Mouse (Mus musculus): ENCODE measurements around the gene Wdr1.
"Not testable (repeated sequence)": the region's sequence is repeated elsewhere in the genome, so short reads cannot be mapped to it uniquely, and the experiment has no call there.

Wdr1 gene

DNA sequence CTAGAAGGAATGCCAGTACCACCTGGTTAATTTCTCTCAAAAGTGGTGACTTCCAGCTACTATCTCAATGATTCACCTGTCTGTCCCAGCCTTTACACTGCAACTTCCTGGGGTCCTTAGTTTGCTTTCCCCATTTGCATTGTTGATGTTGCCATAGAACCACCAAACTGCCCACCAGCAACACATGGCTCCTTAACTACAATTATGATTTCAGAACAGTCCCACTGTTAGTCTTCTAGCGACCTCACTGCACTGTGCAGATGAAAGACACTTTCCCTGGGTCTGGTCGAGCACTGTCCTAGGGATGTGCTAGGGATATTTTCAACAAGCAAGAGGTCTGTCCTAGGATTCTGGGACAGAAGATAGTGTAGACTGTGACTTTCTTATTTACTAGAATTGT is at the start of gene Wdr1:
Wdr1 (minus strand) TSS at position 101 of the 400 bp plus-strand sequence.
- DNase-seq (ENCODE audit: low spot score): no peak

GRCm38 (mm10) chr5:38611118-38611517 is 48.1 kb upstream of the Wdr1 start:
- no peak for DNase-seq (ENCODE audit: low spot score)

DNA sequence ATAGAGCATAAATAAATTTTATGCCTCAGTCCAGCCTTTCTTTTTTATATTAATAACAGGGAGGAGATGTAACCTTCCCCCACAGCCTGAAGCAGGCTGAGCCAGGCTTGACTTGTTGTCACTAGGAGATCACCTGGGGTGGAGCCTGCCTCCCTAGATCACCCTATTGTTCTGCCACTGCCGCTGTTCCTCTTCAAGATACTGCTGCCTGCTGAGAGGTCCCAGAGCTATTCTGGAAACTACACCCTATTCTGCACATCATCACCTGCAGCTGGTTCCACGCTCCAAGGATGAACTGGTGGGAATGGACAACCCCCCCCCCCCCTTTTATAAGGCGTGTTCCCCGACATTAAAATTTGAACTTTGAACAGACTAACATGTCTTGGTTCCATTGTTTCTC is 45.2 kb upstream of the Wdr1 start:
- DNase-seq (ENCODE audit: low spot score): not testable (repeated sequence)

GRCm38 (mm10) chr5:38598647-38599304 is 35.8 kb upstream of the Wdr1 start:
- DNase-seq (ENCODE audit: low spot score): no peak

GRCm38 (mm10) chr5:38588924-38589323 is 25.9 kb upstream of the Wdr1 start:
- DNase-seq (ENCODE audit: low spot score): no peak

GRCm38 (mm10) chr5:38585450-38585849 is 22.4 kb upstream of the Wdr1 start:
- no peak for DNase-seq (ENCODE audit: low spot score)

DNA sequence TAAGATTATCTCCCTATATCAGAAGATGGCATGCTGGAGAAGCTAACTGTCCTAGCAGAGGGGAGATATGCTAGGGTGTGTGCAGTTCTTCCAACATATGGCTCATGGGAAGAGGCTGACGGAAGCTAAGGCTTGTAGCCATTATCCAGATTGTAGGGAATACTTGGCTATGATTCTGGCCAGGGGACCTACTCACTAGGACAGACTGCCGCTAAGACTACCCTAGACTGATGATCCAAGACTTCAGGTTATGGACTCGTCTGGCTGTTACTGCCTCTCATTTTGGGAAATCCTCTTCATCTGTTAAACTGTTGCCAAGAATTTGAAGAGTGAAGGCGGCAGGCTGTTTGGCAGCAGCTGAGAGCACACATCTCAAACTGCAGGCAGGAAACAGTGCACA is 20.0 kb upstream of the Wdr1 start:
- no peak for DNase-seq (ENCODE audit: low spot score)

- no peak for DNase-seq (ENCODE audit: low spot score)
These were observed 17.7 kb upstream of the Wdr1 start for GRCm38 (mm10) chr5:38580703-38581102.

- DNase-seq (ENCODE audit: low spot score): no peak
These were observed 7.9 kb upstream of the Wdr1 start for GRCm38 (mm10) chr5:38570876-38571275.

- no peak for DNase-seq (ENCODE audit: low spot score)
These were observed 5.6 kb upstream of the Wdr1 start for GRCm38 (mm10) chr5:38568652-38569051.

DNA sequence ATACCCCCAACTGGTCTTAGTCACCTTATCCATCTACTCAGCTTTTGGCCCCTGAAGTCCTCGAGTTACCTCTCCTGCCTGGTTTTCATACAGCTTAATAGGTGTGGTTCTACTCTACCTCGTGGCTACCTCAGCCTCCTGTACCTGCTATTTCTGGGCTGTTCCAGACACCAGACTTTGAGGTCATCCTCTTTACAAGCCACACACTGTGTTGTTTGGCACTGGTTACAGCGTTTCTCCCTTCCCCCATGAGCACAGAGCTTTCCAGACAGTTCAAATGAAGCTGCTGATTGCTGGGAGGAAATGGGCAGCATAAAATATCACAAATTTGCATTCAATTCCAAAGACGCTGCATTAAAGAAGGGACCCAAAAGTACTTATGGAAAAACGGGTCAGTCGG is 1.8 kb upstream of the Wdr1 start:
- no peak for DNase-seq (ENCODE audit: low spot score)

DNA sequence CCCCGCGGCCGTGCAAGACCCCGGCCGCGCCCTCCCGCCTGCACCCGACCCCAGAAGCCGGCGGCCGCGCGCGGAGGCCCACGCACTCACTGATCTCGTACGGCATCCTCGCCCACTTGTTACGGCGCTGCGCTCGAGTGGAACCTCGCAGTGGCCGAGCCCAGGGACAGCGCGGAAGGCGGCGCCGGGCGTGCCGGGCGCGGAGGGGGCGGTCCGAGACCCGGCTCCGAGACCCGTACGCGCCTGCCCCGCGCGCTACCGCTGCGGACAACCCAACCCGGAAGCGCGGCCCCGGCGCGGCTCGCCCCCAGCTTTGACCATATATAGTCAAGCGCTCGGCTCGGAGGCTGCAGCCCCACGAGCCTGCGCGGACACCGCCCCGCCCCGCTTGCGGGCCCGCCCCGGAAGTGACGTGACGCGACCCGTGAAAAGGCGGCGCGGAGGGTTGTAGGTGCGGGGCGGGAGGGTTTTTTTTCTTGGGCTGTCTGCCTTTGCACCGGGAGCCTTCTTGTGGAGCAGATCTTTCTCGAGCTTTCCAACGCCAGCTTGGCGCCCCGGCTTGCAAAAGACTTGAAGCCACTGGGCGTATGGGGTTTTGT is 1.5 kb downstream of the Wdr1 start:
- peak; percentile 94 for DNase-seq (ENCODE audit: low spot score)

- no peak for DNase-seq (ENCODE audit: low spot score)
These were observed 2.2 kb downstream of the Wdr1 start for GRCm38 (mm10) chr5:38560586-38561425.

- DNase-seq (ENCODE audit: low spot score): no peak
These were observed 4.2 kb downstream of the Wdr1 start for GRCm38 (mm10) chr5:38558831-38559230.

- no peak for DNase-seq (ENCODE audit: low spot score)
These were observed 5.2 kb downstream of the Wdr1 start for GRCm38 (mm10) chr5:38557811-38558210.

DNA sequence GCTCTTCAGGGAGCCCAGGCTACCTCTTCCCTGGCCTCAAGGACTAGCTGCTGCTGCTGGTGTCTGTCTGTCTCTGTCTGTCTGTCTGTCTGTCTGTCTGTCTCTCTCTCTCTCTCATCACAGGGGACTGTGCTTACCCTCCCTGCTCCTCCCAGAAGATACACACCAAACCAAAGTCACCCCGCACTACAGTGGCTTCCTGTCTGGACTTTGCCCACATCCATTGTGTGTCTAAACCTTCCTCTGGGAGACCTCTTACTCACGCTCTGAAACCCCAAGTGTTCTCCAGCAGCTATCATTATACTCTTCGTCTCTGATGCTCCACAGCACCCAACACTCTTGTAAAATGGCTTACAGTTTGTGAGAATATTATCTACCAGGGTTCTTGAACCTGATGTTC is 6.6 kb downstream of the Wdr1 start:
- DNase-seq (ENCODE audit: low spot score): no peak

DNA sequence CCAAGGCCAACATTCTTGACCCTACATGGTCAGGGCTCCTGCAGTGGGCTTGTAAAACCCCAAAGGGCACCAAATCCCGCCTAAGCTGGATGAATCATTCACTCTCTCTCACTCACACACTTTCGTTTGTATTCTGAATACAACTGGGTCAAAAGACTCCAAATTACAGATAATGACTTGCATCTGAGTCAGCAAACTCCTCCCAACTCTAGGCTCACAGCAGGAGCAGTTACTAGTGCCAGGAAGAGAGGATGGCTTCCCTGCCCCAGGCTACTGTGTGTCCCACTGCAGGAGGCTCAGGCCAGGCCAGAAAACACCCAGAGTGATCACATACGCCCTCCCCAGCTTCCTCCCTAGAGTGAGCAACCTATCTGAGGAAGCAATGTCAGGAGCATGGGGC is 9.1 kb downstream of the Wdr1 start:
- DNase-seq (ENCODE audit: low spot score): no peak

- no peak for DNase-seq (ENCODE audit: low spot score)
These were observed 9.5 kb downstream of the Wdr1 start for GRCm38 (mm10) chr5:38553491-38553890.

GRCm38 (mm10) chr5:38552615-38553014 is 10.4 kb downstream of the Wdr1 start:
- no peak for DNase-seq (ENCODE audit: low spot score)

GRCm38 (mm10) chr5:38550221-38550768 is 12.7 kb downstream of the Wdr1 start:
- DNase-seq (ENCODE audit: low spot score): no peak

DNA sequence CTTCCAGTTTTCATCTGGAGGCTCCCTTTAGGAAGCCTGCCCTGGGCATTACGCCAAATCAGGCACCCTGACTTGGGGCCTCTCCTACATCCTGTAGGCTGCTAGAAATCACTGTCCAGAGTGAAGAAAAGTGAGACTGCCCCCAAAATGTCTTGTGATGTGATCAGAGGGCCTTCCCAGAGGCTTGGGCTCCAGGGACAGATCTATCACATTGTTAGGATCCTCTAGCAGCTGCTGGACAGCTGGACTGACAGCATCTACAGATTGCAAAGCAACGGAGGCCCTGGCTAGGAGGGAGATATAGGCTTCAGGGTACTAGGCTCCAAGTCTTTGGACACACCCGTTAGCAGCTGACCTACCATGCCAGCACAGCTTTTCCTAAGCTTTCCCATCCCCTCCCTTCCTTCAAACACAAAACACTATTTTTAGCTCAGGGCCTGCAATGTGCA is 13.5 kb downstream of the Wdr1 start:
- no peak for DNase-seq (ENCODE audit: low spot score)

- DNase-seq (ENCODE audit: low spot score): no peak
These were observed 15.6 kb downstream of the Wdr1 start for GRCm38 (mm10) chr5:38547375-38547774.
